Mouse (Mus musculus) cerebellum, adult 2 months (tissue): ENCODE measurements at regions not wholly inside any gene's neighbourhood (a gene's known extent, or its start where the extent isn't known, plus 50 kb on each side); places are given as distances from the start of the nearest gene placed in this dataset.

Experiments
- DNase-seq, 2 experiments: peaks; one replicate each; pipeline ENCODE4 v3.0.0; 2021
- H3K27ac ChIP-seq: fragments of 200-500 bp; 2 replicates; pipeline ENCODE4 v1.5.1; 2012; ENCODE audit warnings: low read length, control low read depth, inconsistent platforms; ENCODE audit not compliant: insufficient read depth
- H3K27me3 ChIP-seq: fragments of 200-500 bp; 2 replicates; pipeline ENCODE4 v1.6.1; 2012; ENCODE audit warnings: inconsistent platforms, mild to moderate bottlenecking, low read length, moderate library complexity; ENCODE audit not compliant: control insufficient read depth, insufficient read depth
- H3K4me1 ChIP-seq: fragments of 200-500 bp; 2 replicates; pipeline ENCODE4 v1.6.1; 2011; ENCODE audit warnings: low read length; ENCODE audit not compliant: control insufficient read depth, insufficient read depth
- H3K4me3 ChIP-seq: fragments of 200-500 bp; replicated peaks from 2 replicates; pipeline ENCODE3; 2011; ENCODE audit warnings: mild to moderate bottlenecking, low read depth, low read length, control low read depth; ENCODE audit not compliant: insufficient read depth
- CTCF ChIP-seq: fragments of 200-500 bp; IDR thresholded peaks from 2 replicates; pipeline ENCODE4 v1.5.1; 2011; ENCODE audit warnings: low read depth, mild to moderate bottlenecking, control low read depth, low read length, moderate library complexity, borderline replicate concordance; ENCODE audit not compliant: insufficient read depth
- POLR2A ChIP-seq: fragments of 200-500 bp; IDR thresholded peaks from 2 replicates; pipeline ENCODE4 v1.6.1; 2011; ENCODE audit warnings: low read length, control low read depth, borderline replicate concordance; ENCODE audit not compliant: insufficient read depth
- WGBS: fragments of 180-500 bp; shearing (Covaris S2); methylation state at CpG from one replicate; pipeline ENCODE4 v1.1.7; 2018; 5-methylcytosine and 5-hydroxymethylcytosine counted together

GRCm38 (mm10) chr3:37909008-37909407, 184.7 kb upstream of the Gm5148 start:
- Histone ChIP-seq H3K27ac (no peak overlapping the region), H3K4me1 (no peaks in the 10 kb centered on the region), H3K4me3 (no peak overlapping the region), H3K27me3 (no peaks in the 10 kb centered on the region)
- DNase-seq: no peak
- WGBS: 92% methylated on average over 2 of the region's 2 CpGs
- no peak for TF ChIP-seq CTCF
- no peak for TF ChIP-seq POLR2A

GRCm38 (mm10) chr3:37908456-37908855, 184.2 kb upstream of the Gm5148 start:
- H3K27ac ChIP-seq: no peak overlapping the region
- no peak overlapping the region for H3K4me3 ChIP-seq
- no peaks in the 10 kb centered on the region for H3K27me3 ChIP-seq
- no peaks in the 10 kb centered on the region for H3K4me1 ChIP-seq
- 47% methylated on average over 6 of the region's 6 CpGs for WGBS
- no peak for DNase-seq
- no peak for TF ChIP-seq POLR2A
- TF ChIP-seq CTCF: no peak

- 48% methylated on average over 14 of the region's 14 CpGs for WGBS
- no peaks in the 10 kb centered on the region for H3K4me1 ChIP-seq
- no peak for DNase-seq
- no peak overlapping the region for H3K4me3 ChIP-seq
- no peaks in the 10 kb centered on the region for H3K27me3 ChIP-seq
- H3K27ac ChIP-seq: no peak overlapping the region
- TF ChIP-seq CTCF (no peak), POLR2A (no peak)
Observed at GRCm38 (mm10) chr3:37907432-37908088, 183.3 kb upstream of the Gm5148 start.

- WGBS: 43% methylated on average over 5 of the region's 5 CpGs
- Histone ChIP-seq H3K4me3 (no peak overlapping the region), H3K27ac (no peak overlapping the region), H3K27me3 (no peaks in the 10 kb centered on the region), H3K4me1 (no peaks in the 10 kb centered on the region)
- no peak for TF ChIP-seq CTCF
- no peak for TF ChIP-seq POLR2A
- DNase-seq: no peak
Observed at GRCm38 (mm10) chr3:37906806-37907251, 182.5 kb upstream of the Gm5148 start.

GRCm38 (mm10) chr3:37904188-37904587, 179.9 kb upstream of the Gm5148 start:
- Histone ChIP-seq H3K27me3 (no peaks in the 10 kb centered on the region), H3K4me3 (no peak overlapping the region), H3K27ac (no peak overlapping the region), H3K4me1 (no peaks in the 10 kb centered on the region)
- TF ChIP-seq POLR2A: no peak
- TF ChIP-seq CTCF: no peak
- 86% methylated on average over 3 of the region's 3 CpGs for WGBS
- DNase-seq: no peak

- no peak for DNase-seq
- H3K27me3 ChIP-seq: no peaks in the 10 kb centered on the region
- H3K27ac ChIP-seq: no peak overlapping the region
- TF ChIP-seq CTCF (no peak), POLR2A (no peak)
- no peaks in the 10 kb centered on the region for H3K4me1 ChIP-seq
- no peak overlapping the region for H3K4me3 ChIP-seq
- 87% methylated on average over 3 of the region's 3 CpGs for WGBS
Observed at GRCm38 (mm10) chr3:37903482-37903881, 179.2 kb upstream of the Gm5148 start.

GRCm38 (mm10) chr3:37903021-37903420, 178.7 kb upstream of the Gm5148 start:
- H3K27me3 ChIP-seq: no peaks in the 10 kb centered on the region
- TF ChIP-seq POLR2A: no peak
- no peak for TF ChIP-seq CTCF
- no peaks in the 10 kb centered on the region for H3K4me1 ChIP-seq
- no peak for DNase-seq
- no peak overlapping the region for H3K4me3 ChIP-seq
- no peak overlapping the region for H3K27ac ChIP-seq
- WGBS: 76% methylated on average over 4 of the region's 4 CpGs

- no peak overlapping the region for H3K4me3 ChIP-seq
- DNase-seq: no peak
- 58% methylated on average over 3 of the region's 3 CpGs for WGBS
- TF ChIP-seq CTCF (no peak), POLR2A (no peak)
- no peak overlapping the region for H3K27ac ChIP-seq
- H3K4me1 ChIP-seq: no peaks in the 10 kb centered on the region
- no peaks in the 10 kb centered on the region for H3K27me3 ChIP-seq
Observed at GRCm38 (mm10) chr3:37897392-37897791, 173.1 kb upstream of the Gm5148 start.
